Mouse (Mus musculus) forebrain, embryonic 14.5 days (tissue): Measurements from ENCODE around the gene Slfn8. TPM values are rescaled to one million over a fixed set of nuclear protein-coding genes. Genes with fewer than 3 reads are reported as not detected.
"Not testable (repeated sequence)": the region's sequence is repeated elsewhere in the genome, so short reads cannot be mapped to it uniquely, and the experiment has no call there.

Source experiments
- ATAC-seq: fragments of 200-750 bp; cut with Nextera tagmentation; 2 replicates; pipeline ENCODE4 v1.8.0; 2017; ENCODE audit warnings: mild to moderate bottlenecking, moderate library complexity
- DNase-seq: peaks from one replicate; pipeline ENCODE4 v3.0.0-alpha.2; 2015; ENCODE audit warnings: low spot score
- H3K27ac ChIP-seq: fragments of 300-500 bp; sonication (generic); 2 replicates; pipeline ENCODE4 v1.5.1; 2014; ENCODE audit warnings: low read depth, mild to moderate bottlenecking, control low read depth, low read length, moderate library complexity
- H3K27me3 ChIP-seq: fragments of 300-500 bp; sonication (generic); replicated peaks from 2 replicates; pipeline ENCODE4 v1.6.1; 2014; ENCODE audit warnings: low read length, control low read depth, mixed read lengths; ENCODE audit not compliant: control insufficient read depth, insufficient read depth
- H3K36me3 ChIP-seq: fragments of 300-500 bp; sonication (generic); 2 replicates; pipeline ENCODE4 v1.6.1; 2014; ENCODE audit warnings: low read length, control low read depth; ENCODE audit not compliant: control insufficient read depth, insufficient read depth
- H3K4me1 ChIP-seq: fragments of 300-500 bp; sonication (generic); 2 replicates; pipeline ENCODE4 v1.6.1; 2014; ENCODE audit warnings: antibody characterized with exemption, low read length, control low read depth; ENCODE audit not compliant: control insufficient read depth, insufficient read depth
- H3K4me2 ChIP-seq: fragments of 300-500 bp; sonication (generic); 2 replicates; pipeline ENCODE4 v1.6.1; 2014; ENCODE audit warnings: mild to moderate bottlenecking, control low read depth, low read length
- H3K4me3 ChIP-seq: fragments of 300-500 bp; sonication (generic); 2 replicates; pipeline ENCODE4 v1.5.1; 2014; ENCODE audit warnings: low read depth, low read length, control low read depth
- H3K9ac ChIP-seq: fragments of 300-500 bp; sonication (generic); 2 replicates; pipeline ENCODE4 v1.6.1; 2014; ENCODE audit warnings: mild to moderate bottlenecking, low read length, control low read depth, moderate library complexity
- H3K9me3 ChIP-seq: fragments of 300-500 bp; sonication (generic); replicated peaks from 2 replicates; pipeline ENCODE4 v1.6.1; 2016; ENCODE audit warnings: low read length, control low read depth, mixed read lengths; ENCODE audit not compliant: control insufficient read depth
- WGBS: fragments of 180-500 bp; shearing (Covaris S2); extraction: QIAGEN DNeasy Blood & Tissue Kit; methylation state at CpG from one replicate; pipeline ENCODE4 v1.1.7; 2014; 5-methylcytosine and 5-hydroxymethylcytosine counted together
- polyA plus RNA-seq: library from polyadenylated mRNA; unstranded; fragments of >200 nt; fragmentation: Nextera tagmentation; extraction: Ambion mirVana; gene quantifications from 2 replicates; pipeline ENCODE4 v1.2.1, GENCODE M21; 2014

Gene Slfn8
- polyA plus RNA-seq, 1 experiment from 2014 or later = 0.13 TPM

- Histone ChIP-seq H3K9me3 (no peaks in the 10 kb centered on the region), H3K27ac (no peak overlapping the region), H3K4me1 (no peaks in the 10 kb centered on the region), H3K4me2 (no peak overlapping the region), H3K27me3 (no peaks in the 10 kb centered on the region), H3K9ac (no peak overlapping the region), H3K36me3 (no peaks in the 10 kb centered on the region), H3K4me3 (no peak overlapping the region)
- DNase-seq (no peak), ATAC-seq (no peak)
- 79% methylated on average over 5 of the region's 5 CpGs for WGBS
These were observed 39.9 kb upstream of the Slfn8 start for GRCm38 (mm10) chr11:83060412-83061020.

- no peaks in the 10 kb centered on the region for H3K27me3 ChIP-seq
- ATAC-seq (no peak), DNase-seq (peak; percentile 60)
- no peak overlapping the region for H3K9ac ChIP-seq
- H3K4me1 ChIP-seq = no peaks in the 10 kb centered on the region
- H3K9me3 ChIP-seq = no peaks in the 10 kb centered on the region
- H3K4me2 ChIP-seq = no peak overlapping the region
- H3K36me3 ChIP-seq = no peaks in the 10 kb centered on the region
- H3K4me3 ChIP-seq = no peak overlapping the region
- no peak overlapping the region for H3K27ac ChIP-seq
- 7% methylated on average over 5 of the region's 5 CpGs for WGBS
These were observed 37.3 kb upstream of the Slfn8 start for GRCm38 (mm10) chr11:83057863-83058262.

GRCm38 (mm10) chr11:83045642-83046041 lies 25.0 kb upstream of the Slfn8 start:
- Histone ChIP-seq H3K9me3 (no peaks in the 10 kb centered on the region), H3K27me3 (no peaks in the 10 kb centered on the region), H3K4me3 (no peak overlapping the region), H3K4me1 (no peaks in the 10 kb centered on the region), H3K4me2 (no peak overlapping the region), H3K9ac (no peak overlapping the region), H3K36me3 (no peaks in the 10 kb centered on the region), H3K27ac (no peak overlapping the region)
- DNase-seq (no peak), ATAC-seq (no peak)
- WGBS = 89% methylated on average over 3 of the region's 3 CpGs

GRCm38 (mm10) chr11:83043891-83044290 lies 23.3 kb upstream of the Slfn8 start:
- H3K9me3 ChIP-seq = no peaks in the 10 kb centered on the region
- 85% methylated on average over 4 of the region's 4 CpGs for WGBS

GRCm38 (mm10) chr11:83041000-83041399 lies 20.4 kb upstream of the Slfn8 start:
- Histone ChIP-seq H3K36me3 (no peaks in the 10 kb centered on the region), H3K4me1 (no peaks in the 10 kb centered on the region), H3K4me2 (no peak overlapping the region), H3K9me3 (no peaks in the 10 kb centered on the region), H3K9ac (no peak overlapping the region), H3K27ac (no peak overlapping the region), H3K4me3 (no peak overlapping the region), H3K27me3 (0 out of 2 replicates have a peak, but pooled peaks cover 4% of the 10 kb centered on the region)
- DNase-seq (no peak), ATAC-seq (no peak)

More at GRCm38 (mm10) chr11:83043891-83044290, 23.3 kb upstream of the Slfn8 start:
- DNase-seq = no peak
- no peak for ATAC-seq
- Histone ChIP-seq H3K4me1 (no peaks in the 10 kb centered on the region), H3K4me2 (no peak overlapping the region), H3K4me3 (no peak overlapping the region), H3K9ac (no peak overlapping the region), H3K27ac (no peak overlapping the region), H3K27me3 (0 out of 2 replicates have a peak, but pooled peaks cover 4% of the 10 kb centered on the region), H3K36me3 (no peaks in the 10 kb centered on the region)

- no peaks in the 10 kb centered on the region for H3K4me1 ChIP-seq
- H3K4me3 ChIP-seq = no peak overlapping the region
- H3K9ac ChIP-seq = no peak overlapping the region
- 30% methylated on average over 1 of the region's 1 CpGs for WGBS
- ATAC-seq (no peak), DNase-seq (no peak)
- no peak overlapping the region for H3K27ac ChIP-seq
- H3K36me3 ChIP-seq = no peaks in the 10 kb centered on the region
- H3K4me2 ChIP-seq = no peak overlapping the region
- 0 out of 2 replicates have a peak, but pooled peaks cover 4% of the 10 kb centered on the region for H3K27me3 ChIP-seq
- no peaks in the 10 kb centered on the region for H3K9me3 ChIP-seq
These were observed 19.7 kb upstream of the Slfn8 start for GRCm38 (mm10) chr11:83040325-83040724.

- Histone ChIP-seq H3K9me3 (no peaks in the 10 kb centered on the region), H3K27ac (no peak overlapping the region), H3K4me3 (no peak overlapping the region), H3K9ac (no peak overlapping the region), H3K4me1 (no peaks in the 10 kb centered on the region), H3K4me2 (no peak overlapping the region), H3K36me3 (no peaks in the 10 kb centered on the region), H3K27me3 (0 out of 2 replicates have a peak, but pooled peaks cover 4% of the 10 kb centered on the region)
- no peak for DNase-seq
- no peak for ATAC-seq
- 16% methylated on average over 19 of the region's 19 CpGs for WGBS
These were observed 19.2 kb upstream of the Slfn8 start for GRCm38 (mm10) chr11:83039796-83040195.

GRCm38 (mm10) chr11:83039156-83039555 lies 18.5 kb upstream of the Slfn8 start:
- ATAC-seq = no peak
- 40% methylated on average over 1 of the region's 1 CpGs for WGBS
- H3K4me3 ChIP-seq = no peak overlapping the region

GRCm38 (mm10) chr11:83038686-83039085 lies 18.1 kb upstream of the Slfn8 start:
- not testable (repeated sequence) for ATAC-seq

More at GRCm38 (mm10) chr11:83039156-83039555, 18.5 kb upstream of the Slfn8 start:
- Histone ChIP-seq H3K27ac (no peak overlapping the region), H3K4me2 (no peak overlapping the region), H3K4me1 (no peaks in the 10 kb centered on the region), H3K9me3 (no peaks in the 10 kb centered on the region), H3K27me3 (0 out of 2 replicates have a peak, but pooled peaks cover 4% of the 10 kb centered on the region), H3K36me3 (no peaks in the 10 kb centered on the region), H3K9ac (no peak overlapping the region)
- DNase-seq = no peak

More at GRCm38 (mm10) chr11:83038686-83039085, 18.1 kb upstream of the Slfn8 start:
- H3K27ac ChIP-seq, H3K4me2 ChIP-seq, H3K9me3 ChIP-seq, H3K36me3 ChIP-seq, DNase-seq, H3K9ac ChIP-seq, H3K4me3 ChIP-seq, H3K4me1 ChIP-seq, H3K27me3 ChIP-seq: not testable (repeated sequence)
- 88% methylated on average over 3 of the region's 3 CpGs for WGBS
